Mouse (Mus musculus) liver, embryonic 14.5 days (tissue): ENCODE data around the gene Ext2.

Experiments used
- CTCF ChIP-seq: IDR thresholded peaks from 2 replicates; pipeline ENCODE4 v1.5.1; 2016; ENCODE audit warnings: antibody characterized with exemption, low read depth, control low read depth
- EP300 ChIP-seq: IDR thresholded peaks from 2 replicates; pipeline ENCODE4 v1.6.1; 2016; ENCODE audit warnings: antibody characterized with exemption, low read depth

- TF ChIP-seq CTCF (no peak), EP300 (no peak)
Observed at GRCm38 (mm10) chr2:93723138-93723744, 99.1 kb downstream of the Ext2 start.
